Mouse (Mus musculus) liver, adult 2 months (tissue): ENCODE data around the gene Ppm1g.
A peak's percentile ranks its signal among the peaks of the same experiment; 100 is the strongest.

Experiments
- CTCF ChIP-seq: fragments of 200-500 bp; IDR thresholded peaks from 2 replicates; pipeline ENCODE4 v1.5.1; 2011; ENCODE audit warnings: low read depth, low read length, control low read depth
- POLR2A ChIP-seq: fragments of 200-500 bp; IDR thresholded peaks from 2 replicates; pipeline ENCODE4 v1.6.1; 2011; ENCODE audit warnings: low read length, control low read depth; ENCODE audit not compliant: insufficient read depth; ENCODE audit errors: extremely low read depth

DNA sequence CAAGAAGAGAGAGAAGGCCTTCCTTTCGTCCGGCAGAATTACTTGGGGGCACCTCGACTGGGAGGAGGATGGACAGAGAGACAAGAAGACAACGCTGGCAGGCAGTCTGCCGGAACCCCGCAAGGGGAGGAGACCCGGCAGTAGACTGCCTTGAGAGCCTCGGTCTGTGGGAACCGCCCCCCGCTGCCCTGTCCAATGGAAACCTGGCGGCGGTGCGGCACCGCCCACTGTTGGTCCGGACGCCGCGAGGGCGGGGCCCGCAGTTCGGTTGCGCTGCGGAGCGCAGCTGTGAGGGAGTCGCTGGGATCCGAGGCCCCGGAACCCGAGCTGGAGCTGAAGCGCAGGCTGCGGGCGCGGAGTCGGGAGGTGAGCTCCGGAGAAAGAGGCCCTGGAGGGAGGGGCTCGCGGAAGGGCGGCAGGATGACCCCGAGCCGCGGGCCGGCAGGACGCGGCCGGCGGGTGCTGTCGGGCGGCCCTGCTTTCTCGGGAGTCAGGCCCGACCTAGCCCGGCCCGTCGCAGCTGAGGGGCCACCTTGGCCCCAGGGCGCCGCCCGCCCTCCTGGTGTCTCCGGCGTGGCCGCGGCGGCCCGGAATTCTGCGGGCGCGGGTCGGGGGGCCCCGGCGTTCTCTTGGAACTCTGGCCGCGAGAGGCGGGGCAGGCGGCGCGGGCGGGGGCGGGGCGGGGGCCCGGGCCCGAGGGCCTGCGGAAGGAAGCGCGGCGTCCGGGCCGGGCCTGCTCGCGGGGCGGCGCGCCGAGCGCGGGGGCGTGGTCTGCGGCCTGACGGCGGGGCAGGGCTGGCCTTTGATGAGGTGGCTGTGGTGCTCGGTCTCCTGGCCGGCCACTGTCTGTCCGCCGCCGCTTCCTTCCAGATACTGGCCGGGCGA lies 20.4 kb upstream of the Ppm1g start, which contains the start of the genes Nrbp1 and Gm9970:
- TF ChIP-seq CTCF, result no peak
- TF ChIP-seq POLR2A, result peak; percentile 79
